In the genomic region with DNA sequence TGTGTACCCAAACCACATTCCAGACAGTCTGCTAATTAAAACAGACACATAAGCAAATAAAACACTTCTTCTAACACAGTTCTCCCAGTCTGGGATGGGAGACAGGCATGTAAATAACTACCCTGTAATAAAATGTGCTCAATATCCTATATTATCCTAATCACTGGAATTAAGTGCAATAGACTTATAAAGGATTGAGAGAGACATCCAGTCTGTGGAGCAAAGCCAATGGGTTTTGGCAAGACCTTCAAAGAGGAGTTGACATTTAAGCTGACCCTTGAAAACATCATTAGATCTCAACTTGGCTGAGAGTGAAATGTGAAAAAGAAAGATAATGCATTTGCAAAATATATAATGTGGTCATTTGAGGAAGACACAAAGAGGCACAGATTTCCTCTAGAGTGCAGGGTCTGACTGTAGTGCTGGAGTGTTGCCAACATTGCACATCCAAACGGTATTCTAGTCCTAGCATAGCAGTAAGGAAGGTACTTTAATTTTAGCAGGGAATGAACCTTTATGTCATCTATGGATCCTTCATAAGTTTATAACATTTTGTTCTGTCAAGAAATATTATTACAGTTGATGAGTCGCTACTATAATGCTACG, we compare ENCODE assay signal across 24 mouse cellular contexts.
DNase-seq lines count a peak whose midpoint lies in the region; ATAC-seq lines count a peak whose summit lies in the region.
"Had no signal": no experiment of that assay in that cellular context is flagged by ENCODE, and none has a peak within 500 bp of the region (broad histone marks: within the 10 kb centered on the region; RNA-seq: fewer than 3 reads in every experiment).

No protein-coding gene starts in this region.

- H3K4me2 ChIP-seq in forebrain, embryonic 15.5 days (replicated peaks): no peak overlapping the region
- no peak overlapping the region for H3K4me2 ChIP-seq in forebrain, embryonic 11.5 days (ENCODE audit: low read depth, low read length, severe bottlenecking)
- no peak overlapping the region for H3K4me2 ChIP-seq in lung, embryonic 16.5 days (ENCODE audit: low read depth, low read length)
- H3K4me2 ChIP-seq: hindbrain, embryonic 15.5 days; limb, embryonic 15.5 days; midbrain, embryonic 13.5 days; neural tube, embryonic 15.5 days had no signal

- ATAC-seq in forebrain, embryonic 15.5 days (replicated peaks): 0 out of 2 replicates have a peak, but pooled peaks have one; percentile 51
- ATAC-seq in forebrain, embryonic 11.5 days (replicated peaks; ENCODE audit: low FRiP score): no peak
- peak; percentile 74 for ATAC-seq in lung, embryonic 16.5 days (ENCODE audit: low read depth)
- ATAC-seq: intestine, postnatal 0 days; midbrain, embryonic 13.5 days; Patski had no signal

- no peak overlapping the region for H3K9ac ChIP-seq in forebrain, embryonic 15.5 days (replicated peaks)
- no peak overlapping the region for H3K9ac ChIP-seq in forebrain, embryonic 11.5 days (ENCODE audit: low read length)
- no peak overlapping the region for H3K9ac ChIP-seq in lung, embryonic 16.5 days (ENCODE audit: low read length)
- H3K9ac ChIP-seq: hindbrain, embryonic 15.5 days; limb, embryonic 15.5 days; midbrain, embryonic 13.5 days; neural tube, embryonic 15.5 days had no signal

- H3K4me1 ChIP-seq in forebrain, embryonic 15.5 days: no peaks in the 10 kb centered on the region
- no peaks in the 10 kb centered on the region for H3K4me1 ChIP-seq in forebrain, embryonic 11.5 days (replicated peaks; ENCODE audit: control insufficient read depth, insufficient read depth, low read length)
- H3K4me1 ChIP-seq in lung, embryonic 16.5 days (replicated peaks; ENCODE audit: control insufficient read depth, insufficient read depth, low read length): no peaks in the 10 kb centered on the region
- H3K4me1 ChIP-seq in heart, embryonic 10.5 days: no peaks in the 10 kb centered on the region
- H3K4me1 ChIP-seq: hindbrain, embryonic 15.5 days; limb, embryonic 15.5 days; midbrain, embryonic 13.5 days; neural tube, embryonic 15.5 days had no signal

- no peak overlapping the region for H3K4me3 ChIP-seq in forebrain, embryonic 15.5 days
- no peak overlapping the region for H3K4me3 ChIP-seq in forebrain, embryonic 11.5 days (ENCODE audit: low read depth, low read length)
- no peak overlapping the region for H3K4me3 ChIP-seq in lung, embryonic 16.5 days (ENCODE audit: low read length)
- H3K4me3 ChIP-seq in heart, embryonic 10.5 days: no peak overlapping the region
- H3K4me3 ChIP-seq: erythroblast, embryonic 14.5 days; hindbrain, embryonic 15.5 days; layer of hippocampus, adult 2 months; limb, embryonic 15.5 days; midbrain, embryonic 13.5 days; myocyte; neural tube, embryonic 15.5 days had no signal

- H3K27me3 ChIP-seq in forebrain, embryonic 15.5 days: no peaks in the 10 kb centered on the region
- H3K27me3 ChIP-seq in forebrain, embryonic 11.5 days (ENCODE audit: control insufficient read depth, insufficient read depth, low read length): no peaks in the 10 kb centered on the region
- no peaks in the 10 kb centered on the region for H3K27me3 ChIP-seq in lung, embryonic 16.5 days (ENCODE audit: control insufficient read depth, insufficient read depth, low read depth, low read length)
- no peaks in the 10 kb centered on the region for H3K27me3 ChIP-seq in heart, embryonic 10.5 days (ENCODE audit: insufficient read depth, poor library complexity, severe bottlenecking)
- H3K27me3 ChIP-seq: hindbrain, embryonic 15.5 days; limb, embryonic 15.5 days; midbrain, embryonic 13.5 days; neural tube, embryonic 15.5 days; Patski had no signal

- H3K27ac ChIP-seq in forebrain, embryonic 15.5 days (replicated peaks): no peak overlapping the region
- no peak overlapping the region for H3K27ac ChIP-seq in forebrain, embryonic 11.5 days (ENCODE audit: low read depth, low read length)
- H3K27ac ChIP-seq in lung, embryonic 16.5 days (ENCODE audit: low read length): no peak overlapping the region
- H3K27ac ChIP-seq in heart, embryonic 10.5 days: no peak overlapping the region
- H3K27ac ChIP-seq: hindbrain, embryonic 15.5 days; layer of hippocampus, adult 2 months; limb, embryonic 15.5 days; midbrain, embryonic 13.5 days; neural tube, embryonic 15.5 days; stomach, postnatal 0 days had no signal

- WGBS in forebrain, embryonic 15.5 days: 69% methylated on average over 3 of the region's 3 CpGs
- 83% methylated on average over 3 of the region's 3 CpGs for WGBS in forebrain, embryonic 11.5 days
- WGBS in lung, embryonic 16.5 days: 61% methylated on average over 3 of the region's 3 CpGs
- WGBS in heart, embryonic 10.5 days: 83% methylated on average over 3 of the region's 3 CpGs

- H3K36me3 ChIP-seq in forebrain, embryonic 15.5 days: no peaks in the 10 kb centered on the region
- H3K36me3 ChIP-seq in forebrain, embryonic 11.5 days (ENCODE audit: control insufficient read depth, insufficient read depth, low read length): no peaks in the 10 kb centered on the region
- H3K36me3 ChIP-seq in lung, embryonic 16.5 days (ENCODE audit: control insufficient read depth, insufficient read depth, low read length): no peaks in the 10 kb centered on the region
- no peaks in the 10 kb centered on the region for H3K36me3 ChIP-seq in heart, embryonic 10.5 days
- H3K36me3 ChIP-seq: hindbrain, embryonic 15.5 days; limb, embryonic 15.5 days; midbrain, embryonic 13.5 days; neural tube, embryonic 15.5 days had no signal

- DNase-seq in forebrain, embryonic 11.5 days (ENCODE audit: low spot score): no peak
- DNase-seq in lung, postnatal 4 days: no peak
- peak; percentile 7 for DNase-seq in brain, adult 2 months (ENCODE audit: low read depth, low spot score)
- DNase-seq in retina, postnatal 1 day: peak; percentile 7
- DNase-seq in heart, embryonic 10.5 days (ENCODE audit: low spot score): no peak
- DNase-seq: adrenal gland, adult 8-10 months; cerebellum, adult 11 months; gastrocnemius, postnatal 14 days; heart, adult 18-20 months; heart, postnatal 36 days; kidney, postnatal 14 days; layer of hippocampus, postnatal 36 days had no signal

- H3K9me3 ChIP-seq in forebrain, embryonic 15.5 days: no peaks in the 10 kb centered on the region
- no peaks in the 10 kb centered on the region for H3K9me3 ChIP-seq in forebrain, embryonic 11.5 days (ENCODE audit: control insufficient read depth, low read length)
- H3K9me3 ChIP-seq in lung, embryonic 16.5 days (ENCODE audit: control insufficient read depth, low read length): no peaks in the 10 kb centered on the region
- H3K9me3 ChIP-seq in heart, embryonic 10.5 days: no peaks in the 10 kb centered on the region
- H3K9me3 ChIP-seq: hindbrain, embryonic 15.5 days; limb, embryonic 15.5 days; midbrain, embryonic 13.5 days; neural tube, embryonic 15.5 days had no signal

Comparison
In these comparisons a context has a peak if more than half of its experiments do, and no peak if none do; other contexts are left out.
1. DNase-seq: peak in brain, adult 2 months (single experiment) and retina, postnatal 1 day (single experiment); none in forebrain, embryonic 11.5 days (single experiment), lung, postnatal 4 days (0 of 2) and heart, embryonic 10.5 days (single experiment).